Mouse (Mus musculus): ENCODE measurements around the gene Cbx7. TPM values are rescaled to one million over a fixed set of nuclear protein-coding genes. Genes with fewer than 3 reads are reported as not detected.

The Cbx7 gene
- total and polyA plus RNA-seq, 3 experiments, result 2.9 to 11.1 TPM; not detected in 1

DNA sequence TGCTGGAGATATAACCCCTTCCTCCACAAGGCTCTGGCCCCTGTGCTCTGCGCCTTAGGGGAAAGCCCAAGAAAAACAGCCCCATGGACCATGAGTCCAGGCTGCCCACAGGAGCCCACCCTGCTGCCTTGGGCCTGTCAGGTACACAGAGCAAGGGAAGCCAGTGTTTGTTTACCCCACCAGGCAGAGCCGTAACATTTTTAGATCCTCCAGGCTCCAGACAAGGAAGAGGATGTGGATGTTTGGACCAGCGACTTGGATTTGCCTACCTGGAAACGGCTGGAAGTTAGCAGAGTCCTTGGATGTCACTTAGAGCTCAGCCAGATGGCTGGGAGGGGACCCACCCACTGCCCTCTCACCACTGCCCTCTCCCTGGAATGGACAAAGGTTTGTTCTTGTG is 48.7 kb upstream of the Cbx7 start:
- H3K4me1 ChIP-seq (ENCODE audit: control insufficient read depth in 1 of 2, insufficient read depth in 2 of 2, low read length in 2 of 2), result peaks cover 0 to 24% of the 10 kb centered on the region in 2 experiments; a peak in 2 of 4 replicates
- peaks cover 0 to 7% of the 10 kb centered on the region in 2 experiments; a peak in 2 of 4 replicates for H3K36me3 ChIP-seq (ENCODE audit: control insufficient read depth in 1 of 2, insufficient read depth in 2 of 2, low read length in 2 of 2)
- no peaks in the 10 kb centered on the region for H3K9me3 ChIP-seq (replicated peaks; ENCODE audit: insufficient read depth, low read length)
- no peak overlapping the region for H3K9ac ChIP-seq (ENCODE audit: control insufficient read depth, low read depth, low read length, poor library complexity, severe bottlenecking)
- no peak overlapping the region for H3K27ac ChIP-seq (ENCODE audit: control insufficient read depth, low read depth, low read length)
- DNase-seq (ENCODE audit: low read depth, low spot score), result no peak
- H3K4me3 ChIP-seq (ENCODE audit: control insufficient read depth in 1 of 2, insufficient read depth in 1 of 2, low read depth in 2 of 2, low read length in 2 of 2), result no peak overlapping the region
- peaks cover 0 to 2% of the 10 kb centered on the region in 2 experiments; a peak in 1 of 4 replicates for H3K27me3 ChIP-seq (ENCODE audit: control insufficient read depth in 1 of 2, insufficient read depth in 2 of 2, low read length in 2 of 2)
- no peaks in the 10 kb centered on the region for H3K79me2 ChIP-seq (ENCODE audit: control insufficient read depth, insufficient read depth, low read length, poor library complexity)
- TF ChIP-seq TAL1 (IDR thresholded peaks at IDR 0.05; ENCODE audit: low read length) (no peak), MYC (IDR thresholded peaks at IDR 0.05; ENCODE audit: low read depth, low read length) (no peak), ZMIZ1 (IDR thresholded peaks at IDR 0.05; ENCODE audit: low read depth, low read length) (no peak)

GRCm38 (mm10) chr15:80019220-80019619 is 48.3 kb upstream of the Cbx7 start:
- Histone ChIP-seq H3K79me2 (ENCODE audit: control insufficient read depth, insufficient read depth, low read length, poor library complexity) (no peaks in the 10 kb centered on the region), H3K27me3 (ENCODE audit: control insufficient read depth in 1 of 2, insufficient read depth in 2 of 2, low read length in 2 of 2) (peaks cover 2% of the 10 kb centered on the region in 2 experiments; a peak in 1 of 4 replicates), H3K27ac (ENCODE audit: control insufficient read depth, low read depth, low read length) (no peak overlapping the region), H3K4me1 (ENCODE audit: control insufficient read depth in 1 of 2, insufficient read depth in 2 of 2, low read length in 2 of 2) (peaks cover 0 to 20% of the 10 kb centered on the region in 2 experiments; a peak in 2 of 4 replicates), H3K9me3 (replicated peaks; ENCODE audit: insufficient read depth, low read length) (no peaks in the 10 kb centered on the region), H3K4me3 (ENCODE audit: control insufficient read depth in 1 of 2, insufficient read depth in 1 of 2, low read depth in 2 of 2, low read length in 2 of 2) (no peak overlapping the region), H3K9ac (ENCODE audit: control insufficient read depth, low read depth, low read length, poor library complexity, severe bottlenecking) (no peak overlapping the region), H3K36me3 (ENCODE audit: control insufficient read depth in 1 of 2, insufficient read depth in 2 of 2, low read length in 2 of 2) (peaks cover 0 to 7% of the 10 kb centered on the region in 2 experiments; a peak in 2 of 4 replicates)
- TF ChIP-seq SIN3A (IDR thresholded peaks at IDR 0.05; ENCODE audit: low read length) (no peak), MAX (IDR thresholded peaks at IDR 0.05; ENCODE audit: low read length) (no peak), ETS1 (IDR thresholded peaks at IDR 0.05; ENCODE audit: low read depth, low read length) (no peak), GABPA (IDR thresholded peaks at IDR 0.05; ENCODE audit: low read depth, low read length) (no peak), ZC3H11A (IDR thresholded peaks at IDR 0.05; ENCODE audit: low read depth, low read length) (no peak), RCOR1 (IDR thresholded peaks at IDR 0.05; ENCODE audit: low read depth, low read length) (no peak)
- no peak for DNase-seq (ENCODE audit: low read depth, low spot score)

GRCm38 (mm10) chr15:80016563-80017301 is 45.8 kb upstream of the Cbx7 start:
- peaks cover 0 to 19% of the 10 kb centered on the region in 2 experiments; a peak in 2 of 4 replicates for H3K4me1 ChIP-seq (ENCODE audit: control insufficient read depth in 1 of 2, insufficient read depth in 2 of 2, low read length in 2 of 2)
- TF ChIP-seq SIN3A (IDR thresholded peaks at IDR 0.05; ENCODE audit: low read length) (0 out of 2 replicates have a peak, but pooled peaks have one; percentile 40), ETS1 (IDR thresholded peaks at IDR 0.05; ENCODE audit: low read depth, low read length) (peak; percentile 76), EP300 (IDR thresholded peaks at IDR 0.05; ENCODE audit: low read depth in 1 of 2, low read length in 2 of 2) (peak; percentile 64 to 65), GATA1 (IDR thresholded peaks at IDR 0.05; ENCODE audit: low read depth, low read length) (peak; percentile 67), MXI1 (IDR thresholded peaks at IDR 0.05; ENCODE audit: low read depth, low read length) (0 out of 2 replicates have a peak, but pooled peaks have one; percentile 55), BHLHE40 (IDR thresholded peaks at IDR 0.05; ENCODE audit: borderline replicate concordance, low read depth, low read length) (no peak), TCF12 (IDR thresholded peaks at IDR 0.05; ENCODE audit: low read depth, low read length) (peak; percentile 83), CTCF (IDR thresholded peaks at IDR 0.05 in 2 of 3, conservative IDR thresholded peaks at IDR 0.05 in 1 of 3; ENCODE audit: control insufficient read depth in 1 of 3, insufficient read depth in 1 of 3, low read depth in 2 of 3, low read length in 3 of 3, poor library complexity in 1 of 3, severe bottlenecking in 1 of 3) (peak in 2 of 3 experiments; percentile 6 to 33; a peak in 2 of 6 replicates), MYC (IDR thresholded peaks at IDR 0.05; ENCODE audit: low read depth, low read length) (0 out of 2 replicates have a peak, but pooled peaks have one; percentile 26), RAD21 (IDR thresholded peaks at IDR 0.05; ENCODE audit: low read depth, low read length) (no peak), RCOR1 (IDR thresholded peaks at IDR 0.05; ENCODE audit: low read depth, low read length) (0 out of 2 replicates have a peak, but pooled peaks have one; percentile 45), E2F4 (IDR thresholded peaks at IDR 0.05; ENCODE audit: borderline replicate concordance, low read depth, low read length) (no peak), ZNF384 (IDR thresholded peaks at IDR 0.05; ENCODE audit: low read depth, low read length) (no peak), TAL1 (IDR thresholded peaks at IDR 0.05; ENCODE audit: low read length) (peak; percentile 42; the same call in 1 of the 2 replicates)
- H3K9me3 ChIP-seq (replicated peaks; ENCODE audit: insufficient read depth, low read length), result no peaks in the 10 kb centered on the region
- peak; percentile 58 for DNase-seq (ENCODE audit: low read depth, low spot score)
- no peak overlapping the region for H3K4me3 ChIP-seq (ENCODE audit: control insufficient read depth in 1 of 2, insufficient read depth in 1 of 2, low read depth in 2 of 2, low read length in 2 of 2)
- H3K36me3 ChIP-seq (ENCODE audit: control insufficient read depth in 1 of 2, insufficient read depth in 2 of 2, low read length in 2 of 2), result peaks cover 0 to 5% of the 10 kb centered on the region in 2 experiments; a peak in 1 of 4 replicates
- no peaks in the 10 kb centered on the region for H3K79me2 ChIP-seq (ENCODE audit: control insufficient read depth, insufficient read depth, low read length, poor library complexity)
- no peak overlapping the region for H3K27ac ChIP-seq (ENCODE audit: control insufficient read depth, low read depth, low read length)
- no peak overlapping the region for H3K9ac ChIP-seq (ENCODE audit: control insufficient read depth, low read depth, low read length, poor library complexity, severe bottlenecking)
- peaks cover 2 to 7% of the 10 kb centered on the region in 2 experiments; a peak in 3 of 4 replicates for H3K27me3 ChIP-seq (ENCODE audit: control insufficient read depth in 1 of 2, insufficient read depth in 2 of 2, low read length in 2 of 2)

Data from MEL (cell line).